Mouse (Mus musculus): ENCODE data around the gene Gm42878.

DNA sequence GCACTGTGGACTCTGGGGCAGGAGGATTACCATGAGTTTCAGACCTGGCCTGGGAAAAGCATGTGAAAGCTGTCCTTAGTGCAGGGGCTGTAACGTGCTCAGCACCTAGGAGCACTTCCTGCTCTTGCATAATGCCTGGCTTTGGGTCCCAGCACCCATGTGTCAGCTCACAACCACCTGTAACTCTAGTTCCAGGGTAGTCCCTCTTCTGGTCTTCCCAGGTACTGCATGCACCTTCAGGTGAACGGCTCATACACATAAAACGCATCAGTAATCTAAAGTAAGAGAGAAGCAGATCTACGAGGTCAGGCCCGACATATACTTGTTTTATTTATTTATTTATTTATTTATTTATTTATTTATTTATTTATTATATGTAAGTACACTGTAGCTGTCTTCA is 10.8 kb downstream of the Gm42878 start:
- TF ChIP-seq CTCF (IDR thresholded peaks at IDR 0.05; ENCODE audit: borderline replicate concordance, insufficient read depth, low read depth, low read length) = peak; percentile 51; the same call in 1 of the 2 replicates
- no peak for TF ChIP-seq POLR2A (IDR thresholded peaks at IDR 0.05; ENCODE audit: borderline replicate concordance, insufficient read depth, low read length)
